Mouse (Mus musculus) ES-Bruce4 (cell line): Measurements from ENCODE around the gene Hoxb13. TPM values are rescaled to one million over a fixed set of nuclear protein-coding genes. Genes with fewer than 3 reads are reported as not detected.
A peak's percentile ranks its signal among the peaks of the same experiment; 100 is the strongest.

Experiments
- H3K27ac ChIP-seq: 2 replicates; pipeline ENCODE4 v1.5.1; 2012; ENCODE audit warnings: low read length, inconsistent platforms; ENCODE audit not compliant: insufficient read depth
- H3K27me3 ChIP-seq: 2 replicates; pipeline ENCODE4 v1.6.1; 2012; ENCODE audit warnings: mild to moderate bottlenecking, low read length, inconsistent platforms; ENCODE audit not compliant: control insufficient read depth, poor library complexity, insufficient read depth, severe bottlenecking
- H3K36me3 ChIP-seq: 2 replicates; pipeline ENCODE4 v1.6.1; 2012; ENCODE audit warnings: inconsistent platforms, mild to moderate bottlenecking, low read length, moderate library complexity; ENCODE audit not compliant: control insufficient read depth, poor library complexity, insufficient read depth, severe bottlenecking
- H3K4me1 ChIP-seq: one replicate; pipeline ENCODE4 v1.8.1; 2011; ENCODE audit warnings: low read length; ENCODE audit not compliant: control insufficient read depth, insufficient read depth
- H3K4me3 ChIP-seq: 2 replicates; pipeline ENCODE4 v1.5.1; 2011; ENCODE audit warnings: low read depth, mild to moderate bottlenecking, low read length
- H3K9ac ChIP-seq: 2 replicates; pipeline ENCODE4 v1.6.1; 2012; ENCODE audit warnings: low read depth, mild to moderate bottlenecking, inconsistent platforms; ENCODE audit not compliant: poor library complexity, severe bottlenecking
- H3K9me3 ChIP-seq: replicated peaks from 2 replicates; pipeline ENCODE4 v1.6.1; 2012; ENCODE audit warnings: mild to moderate bottlenecking, low read length, inconsistent platforms; ENCODE audit not compliant: control insufficient read depth, poor library complexity, insufficient read depth, severe bottlenecking
- CTCF ChIP-seq: IDR thresholded peaks from one replicate; pipeline ENCODE4 v1.8.1; 2011; ENCODE audit warnings: low read depth, low read length
- EP300 ChIP-seq: IDR thresholded peaks from 2 replicates; pipeline ENCODE4 v1.6.1; 2011; ENCODE audit warnings: low read depth, low read length; ENCODE audit not compliant: insufficient read depth
- POLR2A ChIP-seq: IDR thresholded peaks from one replicate; pipeline ENCODE4 v1.8.1; 2011; ENCODE audit warnings: low read length; ENCODE audit not compliant: insufficient read depth
- polyA plus RNA-seq: library from polyadenylated mRNA; stranded (reverse); fragments of >200 nt; gene quantifications from 2 replicates; pipeline ENCODE4 v1.2.4, GENCODE M21; 2011; ENCODE audit warnings: low read depth; ENCODE audit not compliant: missing spikeins, insufficient read depth, insufficient read length

Hoxb13 gene
- polyA plus RNA-seq, 1 experiment: not detected

GRCm38 (mm10) chr11:96201741-96202140 is 7.6 kb downstream of the Hoxb13 start:
- no peaks in the 10 kb centered on the region for H3K4me1 ChIP-seq
- H3K9ac ChIP-seq: no peak overlapping the region
- TF ChIP-seq EP300: no peak
- no peak for TF ChIP-seq CTCF
- no peak for TF ChIP-seq POLR2A
- H3K36me3 ChIP-seq: no peaks in the 10 kb centered on the region
- peaks cover 24% of the 10 kb centered on the region for H3K27me3 ChIP-seq
- H3K27ac ChIP-seq: no peak overlapping the region
- no peaks in the 10 kb centered on the region for H3K9me3 ChIP-seq
- H3K4me3 ChIP-seq: no peak overlapping the region

GRCm38 (mm10) chr11:96202401-96203081 is 8.4 kb downstream of the Hoxb13 start:
- Histone ChIP-seq H3K27ac (no peak overlapping the region), H3K9me3 (no peaks in the 10 kb centered on the region), H3K4me3 (no peak overlapping the region), H3K27me3 (peaks cover 24% of the 10 kb centered on the region), H3K9ac (no peak overlapping the region), H3K4me1 (no peaks in the 10 kb centered on the region), H3K36me3 (no peaks in the 10 kb centered on the region)
- TF ChIP-seq CTCF (no peak), EP300 (peak; percentile 81; the same call in 1 of the 2 replicates)

- Histone ChIP-seq H3K27ac (no peak overlapping the region), H3K27me3 (peaks cover 24% of the 10 kb centered on the region), H3K36me3 (no peaks in the 10 kb centered on the region), H3K9me3 (no peaks in the 10 kb centered on the region), H3K4me1 (no peaks in the 10 kb centered on the region), H3K9ac (0 out of 2 replicates have a peak overlapping the region, but pooled peaks have one; percentile 9), H3K4me3 (peak overlapping the region; percentile 32)
- no peak for TF ChIP-seq CTCF
- no peak for TF ChIP-seq POLR2A
- no peak for TF ChIP-seq EP300
These were observed 9.2 kb downstream of the Hoxb13 start for GRCm38 (mm10) chr11:96203182-96203788.

GRCm38 (mm10) chr11:96203789-96204186 is 9.7 kb downstream of the Hoxb13 start:
- no peaks in the 10 kb centered on the region for H3K9me3 ChIP-seq
- H3K4me3 ChIP-seq: peak overlapping the region; percentile 32
- no peaks in the 10 kb centered on the region for H3K36me3 ChIP-seq
- H3K9ac ChIP-seq: no peak overlapping the region
- no peaks in the 10 kb centered on the region for H3K4me1 ChIP-seq
- H3K27me3 ChIP-seq: peaks cover 24% of the 10 kb centered on the region
- no peak overlapping the region for H3K27ac ChIP-seq
- TF ChIP-seq POLR2A (no peak), EP300 (no peak), CTCF (no peak)

- TF ChIP-seq POLR2A: no peak
- no peak for TF ChIP-seq EP300
- no peak for TF ChIP-seq CTCF
These were observed 10.2 kb downstream of the Hoxb13 start for GRCm38 (mm10) chr11:96204351-96204750.

GRCm38 (mm10) chr11:96205426-96206131 is 11.5 kb downstream of the Hoxb13 start:
- no peak overlapping the region for H3K27ac ChIP-seq
- H3K9ac ChIP-seq: no peak overlapping the region
- no peak overlapping the region for H3K4me3 ChIP-seq
- no peaks in the 10 kb centered on the region for H3K36me3 ChIP-seq
- peaks cover 24% of the 10 kb centered on the region for H3K27me3 ChIP-seq
- H3K9me3 ChIP-seq: no peaks in the 10 kb centered on the region
- no peaks in the 10 kb centered on the region for H3K4me1 ChIP-seq
- TF ChIP-seq EP300: no peak
- TF ChIP-seq CTCF: no peak
- no peak for TF ChIP-seq POLR2A

More at GRCm38 (mm10) chr11:96204351-96204750, 10.2 kb downstream of the Hoxb13 start:
- H3K27ac ChIP-seq: no peak overlapping the region
- H3K36me3 ChIP-seq: no peaks in the 10 kb centered on the region
- no peak overlapping the region for H3K9ac ChIP-seq
- H3K27me3 ChIP-seq: peaks cover 24% of the 10 kb centered on the region
- H3K9me3 ChIP-seq: no peaks in the 10 kb centered on the region
- no peaks in the 10 kb centered on the region for H3K4me1 ChIP-seq
- H3K4me3 ChIP-seq: no peak overlapping the region
